In the genomic region with DNA sequence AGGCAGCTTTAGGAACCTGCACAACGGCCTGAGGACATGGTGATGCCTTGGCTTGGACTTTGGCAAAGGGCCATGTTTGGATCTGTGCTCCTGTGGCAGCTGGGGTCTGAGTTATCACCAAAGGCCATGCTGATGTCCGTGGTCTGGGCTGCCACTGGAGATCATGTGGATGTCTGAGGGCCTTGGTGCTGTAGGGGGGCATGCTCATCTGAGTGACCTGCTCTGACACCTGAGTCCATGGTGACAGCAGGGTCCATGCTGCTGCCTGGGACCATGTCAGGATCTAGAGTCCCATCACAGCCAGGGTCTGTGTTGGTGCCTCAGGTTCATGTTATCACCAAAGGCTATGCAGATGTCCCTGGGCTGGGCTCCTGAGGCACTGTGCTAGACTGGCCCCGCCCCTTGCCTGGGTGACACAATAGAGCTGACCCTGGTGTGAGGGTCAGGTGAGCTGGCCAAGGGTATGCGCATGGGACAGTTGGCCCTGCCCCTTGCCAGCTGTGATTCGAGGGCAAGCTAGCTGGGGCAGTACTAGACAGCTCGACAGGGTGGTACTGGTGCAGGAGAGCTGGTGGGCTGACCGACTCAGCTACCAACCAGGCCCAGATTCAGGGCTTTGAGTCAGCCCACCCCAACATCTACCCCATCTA, we compare ENCODE assay signal across 12 mouse cellular contexts.
A peak's percentile ranks its signal among the peaks of the same experiment; 100 is the strongest.
DNase-seq lines count a peak whose midpoint lies in the region; ATAC-seq lines count a peak whose summit lies in the region.
"Had no signal": no experiment of that assay in that cellular context is flagged by ENCODE, and none has a peak within 500 bp of the region (broad histone marks: within the 10 kb centered on the region; RNA-seq: fewer than 3 reads in every experiment).

No protein-coding gene starts in this region.

- H3K4me3 ChIP-seq in hindbrain, embryonic 11.5 days (ENCODE audit: low read depth, low read length): no peak overlapping the region
- no peak overlapping the region for H3K4me3 ChIP-seq in hindbrain, embryonic 13.5 days
- no peak overlapping the region for H3K4me3 ChIP-seq in neural tube, embryonic 11.5 days (ENCODE audit: low read depth, low read length)
- H3K4me3 ChIP-seq in hindbrain, embryonic 16.5 days (ENCODE audit: low read length): no peak overlapping the region
- H3K4me3 ChIP-seq: megakaryocyte, embryonic 14.5 days had no signal

- no peaks in the 10 kb centered on the region for H3K36me3 ChIP-seq in hindbrain, embryonic 11.5 days (ENCODE audit: control insufficient read depth, insufficient read depth, low read length)
- H3K36me3 ChIP-seq in hindbrain, embryonic 13.5 days: no peaks in the 10 kb centered on the region
- no peaks in the 10 kb centered on the region for H3K36me3 ChIP-seq in neural tube, embryonic 11.5 days (ENCODE audit: control insufficient read depth, insufficient read depth, low read length)
- H3K36me3 ChIP-seq in hindbrain, embryonic 16.5 days (ENCODE audit: control insufficient read depth, insufficient read depth, low read length): no peaks in the 10 kb centered on the region

- no peaks in the 10 kb centered on the region for H3K4me1 ChIP-seq in hindbrain, embryonic 11.5 days (replicated peaks; ENCODE audit: control insufficient read depth, insufficient read depth, low read length)
- no peaks in the 10 kb centered on the region for H3K4me1 ChIP-seq in hindbrain, embryonic 13.5 days (replicated peaks)
- no peaks in the 10 kb centered on the region for H3K4me1 ChIP-seq in neural tube, embryonic 11.5 days (ENCODE audit: control insufficient read depth, insufficient read depth, low read length)
- no peaks in the 10 kb centered on the region for H3K4me1 ChIP-seq in hindbrain, embryonic 16.5 days (ENCODE audit: control insufficient read depth, insufficient read depth, low read depth, low read length)
- H3K4me1 ChIP-seq: megakaryocyte, embryonic 14.5 days had no signal

- no peaks in the 10 kb centered on the region for H3K27me3 ChIP-seq in hindbrain, embryonic 11.5 days (ENCODE audit: control insufficient read depth, insufficient read depth, low read length)
- 0 out of 2 replicates have a peak, but pooled peaks cover 4% of the 10 kb centered on the region for H3K27me3 ChIP-seq in hindbrain, embryonic 13.5 days
- no peaks in the 10 kb centered on the region for H3K27me3 ChIP-seq in neural tube, embryonic 11.5 days (ENCODE audit: control insufficient read depth, insufficient read depth, low read length)
- H3K27me3 ChIP-seq in hindbrain, embryonic 16.5 days (replicated peaks; ENCODE audit: control insufficient read depth, insufficient read depth, low read length): no peaks in the 10 kb centered on the region
- H3K27me3 ChIP-seq: megakaryocyte, embryonic 14.5 days had no signal

- no peak overlapping the region for H3K4me2 ChIP-seq in hindbrain, embryonic 11.5 days (replicated peaks; ENCODE audit: low read depth, low read length)
- no peak overlapping the region for H3K4me2 ChIP-seq in hindbrain, embryonic 13.5 days
- no peak overlapping the region for H3K4me2 ChIP-seq in neural tube, embryonic 11.5 days (ENCODE audit: low read depth)
- H3K4me2 ChIP-seq in hindbrain, embryonic 16.5 days (ENCODE audit: low read length): no peak overlapping the region

- no peak overlapping the region for H3K9ac ChIP-seq in hindbrain, embryonic 11.5 days (ENCODE audit: low read depth, low read length)
- no peak overlapping the region for H3K9ac ChIP-seq in hindbrain, embryonic 13.5 days
- H3K9ac ChIP-seq in neural tube, embryonic 11.5 days (ENCODE audit: low read length): no peak overlapping the region
- H3K9ac ChIP-seq in hindbrain, embryonic 16.5 days (ENCODE audit: low read depth, low read length): no peak overlapping the region

- WGBS in hindbrain, embryonic 11.5 days: 79% methylated on average over 7 of the region's 7 CpGs
- WGBS in hindbrain, embryonic 13.5 days: 81% methylated on average over 7 of the region's 7 CpGs
- WGBS in neural tube, embryonic 11.5 days: 70% methylated on average over 7 of the region's 7 CpGs
- 80% methylated on average over 7 of the region's 7 CpGs for WGBS in hindbrain, embryonic 16.5 days

- ATAC-seq in hindbrain, embryonic 11.5 days (ENCODE audit: low FRiP score): peak; percentile 47; the same call in 1 of the 2 replicates
- no peak for ATAC-seq in hindbrain, embryonic 13.5 days (ENCODE audit: low FRiP score)
- peak; percentile 20; the same call in 1 of the 2 replicates for ATAC-seq in neural tube, embryonic 11.5 days (ENCODE audit: insufficient read depth, low FRiP score, low TSS enrichment)
- peak; percentile 40; the same call in 1 of the 2 replicates for ATAC-seq in hindbrain, embryonic 16.5 days
- ATAC-seq in activated CD4-positive, CD25-positive, alpha-beta regulatory T cell, adult 4 months: no peak
- ATAC-seq: inflammation-experienced regulatory T-cells, adult 6 months had no signal

- no peaks in the 10 kb centered on the region for H3K9me3 ChIP-seq in hindbrain, embryonic 11.5 days (ENCODE audit: control insufficient read depth, low read length)
- no peaks in the 10 kb centered on the region for H3K9me3 ChIP-seq in hindbrain, embryonic 13.5 days
- H3K9me3 ChIP-seq in neural tube, embryonic 11.5 days (ENCODE audit: control insufficient read depth, low read length): no peaks in the 10 kb centered on the region
- H3K9me3 ChIP-seq in hindbrain, embryonic 16.5 days (ENCODE audit: control insufficient read depth, low read length): no peaks in the 10 kb centered on the region

- no peak for DNase-seq in hindbrain, embryonic 11.5 days (ENCODE audit: low spot score)
- DNase-seq in neural tube, embryonic 11.5 days (ENCODE audit: low spot score): no peak
- DNase-seq in neural tube, embryonic 10.5 days (ENCODE audit: extremely low spot score, low spot score): no peak
- no peak for DNase-seq in left cerebral cortex, adult 18-20 months (ENCODE audit: low spot score in 2 of 2)
- DNase-seq: gastrocnemius, postnatal 25 days; liver; thymus, adult 18-20 months had no signal

- no peak overlapping the region for H3K27ac ChIP-seq in hindbrain, embryonic 11.5 days (ENCODE audit: low read depth, low read length)
- H3K27ac ChIP-seq in hindbrain, embryonic 13.5 days: no peak overlapping the region
- H3K27ac ChIP-seq in neural tube, embryonic 11.5 days (ENCODE audit: low read depth, low read length): no peak overlapping the region
- no peak overlapping the region for H3K27ac ChIP-seq in hindbrain, embryonic 16.5 days (ENCODE audit: low read depth, low read length)

Comparison
In these comparisons a context has a peak if more than half of its experiments do, and no peak if none do; other contexts are left out.
1. ATAC-seq: peak in hindbrain, embryonic 11.5 days (single experiment), neural tube, embryonic 11.5 days (single experiment) and hindbrain, embryonic 16.5 days (single experiment); none in hindbrain, embryonic 13.5 days (single experiment) and activated CD4-positive, CD25-positive, alpha-beta regulatory T cell, adult 4 months (single experiment).